Mouse (Mus musculus) splenic B cell, adult 2 months (primary cell): ENCODE measurements around the gene Setdb2.
A peak's percentile ranks its signal among the peaks of the same experiment; 100 is the strongest.

Experiments used
- DNase-seq: peaks from one replicate; pipeline ENCODE4 v3.0.0-alpha.2; 2011; ENCODE audit warnings: low read depth, low spot score
- H3K27me3 ChIP-seq: 2 replicates; pipeline ENCODE4 v1.6.1; 2012; ENCODE audit warnings: mild to moderate bottlenecking, low read length, moderate library complexity, mixed read lengths; ENCODE audit not compliant: control insufficient read depth, poor library complexity, insufficient read depth, severe bottlenecking
- H3K36me3 ChIP-seq: 2 replicates; pipeline ENCODE4 v1.6.1; 2012; ENCODE audit warnings: mild to moderate bottlenecking, low read length, moderate library complexity, mixed read lengths; ENCODE audit not compliant: control insufficient read depth, poor library complexity, insufficient read depth, severe bottlenecking

Gene Setdb2

DNA sequence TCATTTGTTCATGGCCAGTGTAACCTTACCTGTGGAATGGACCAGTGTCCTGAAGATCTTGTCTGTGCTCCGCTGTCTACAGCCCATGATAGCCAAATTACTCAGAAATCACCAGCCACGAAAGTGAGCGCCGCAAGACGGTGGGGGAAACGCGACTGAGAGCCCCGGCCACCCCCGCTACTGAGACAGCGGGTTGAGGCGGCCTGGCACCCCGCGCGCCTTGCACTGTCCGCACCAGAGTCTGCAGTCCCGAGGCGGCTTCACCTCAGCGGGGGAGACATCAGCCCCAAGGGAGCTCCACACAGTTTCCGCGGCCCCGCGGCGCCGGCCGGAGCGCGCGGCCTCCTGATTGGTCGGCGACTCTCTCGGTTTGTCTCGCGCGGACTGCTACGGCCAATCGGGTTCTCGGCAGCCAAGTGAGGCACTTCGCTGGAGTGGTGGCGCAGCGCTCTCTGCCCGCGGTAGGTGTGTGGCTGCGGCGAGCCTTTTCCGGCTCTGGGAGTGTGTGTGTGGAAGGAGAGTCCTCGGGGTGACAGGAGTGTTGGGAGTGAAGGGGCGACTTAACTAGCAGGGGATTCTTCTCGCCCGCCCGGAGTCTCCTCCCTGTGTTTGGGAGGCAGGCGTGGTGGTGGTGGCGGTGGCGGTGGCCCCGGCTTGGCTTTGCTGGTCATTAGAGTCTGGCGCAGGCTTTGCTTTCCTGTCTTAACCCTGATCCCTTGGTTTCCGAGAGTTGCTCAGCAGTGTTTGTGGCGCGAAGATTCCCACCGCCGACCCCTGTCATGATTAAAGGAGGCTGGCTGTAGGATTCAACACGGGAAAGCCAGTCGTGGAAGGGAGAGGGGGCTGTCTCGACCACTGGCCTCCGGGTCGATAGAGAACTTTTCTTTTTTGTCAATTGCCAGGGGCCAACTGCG is at the start of gene Setdb2, which contains the start of gene Cab39l:
TSS of gene Setdb2 (minus strand) at position 327 of the 914 bp plus-strand sequence.
TSS of gene Cab39l (plus strand) at position 415 of the 914 bp plus-strand sequence.
- H3K27me3 ChIP-seq = no peaks in the 10 kb centered on the region
- peak; percentile 95 for DNase-seq
- H3K36me3 ChIP-seq = no peaks in the 10 kb centered on the region

DNA sequence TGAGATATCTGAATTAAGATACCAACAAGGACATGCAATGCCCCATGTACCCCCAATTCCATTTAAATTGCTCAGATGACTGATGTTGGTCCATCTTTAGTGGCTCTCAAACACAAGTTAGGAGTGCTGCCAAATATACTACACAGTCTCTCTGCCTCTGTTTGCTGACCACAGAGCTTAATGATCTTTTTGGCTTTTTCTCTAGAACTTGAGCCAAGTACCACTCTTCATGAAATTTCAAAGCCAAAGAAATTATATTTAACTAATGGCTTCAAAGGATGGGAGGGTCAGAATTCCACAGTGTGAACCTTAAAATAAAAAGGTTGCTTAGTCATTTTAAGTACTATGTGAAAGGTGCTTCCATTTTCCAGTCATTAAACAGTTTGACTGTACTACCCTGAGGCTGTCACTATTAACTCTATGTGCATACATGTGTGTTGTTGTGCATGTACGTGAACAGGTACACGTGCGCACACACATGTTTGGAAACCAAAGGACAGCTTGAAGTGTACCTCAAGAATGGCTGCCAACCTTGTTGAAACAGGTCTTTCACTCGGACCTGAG is 44.6 kb upstream of the Setdb2 start:
- Histone ChIP-seq H3K27me3 (no peaks in the 10 kb centered on the region), H3K36me3 (0 out of 2 replicates have a peak, but pooled peaks cover 1% of the 10 kb centered on the region)
- DNase-seq = no peak

GRCm38 (mm10) chr14:59478699-59479098 is 38.0 kb upstream of the Setdb2 start:
- no peak for DNase-seq
- no peaks in the 10 kb centered on the region for H3K27me3 ChIP-seq
- H3K36me3 ChIP-seq = 0 out of 2 replicates have a peak, but pooled peaks cover 3% of the 10 kb centered on the region

DNA sequence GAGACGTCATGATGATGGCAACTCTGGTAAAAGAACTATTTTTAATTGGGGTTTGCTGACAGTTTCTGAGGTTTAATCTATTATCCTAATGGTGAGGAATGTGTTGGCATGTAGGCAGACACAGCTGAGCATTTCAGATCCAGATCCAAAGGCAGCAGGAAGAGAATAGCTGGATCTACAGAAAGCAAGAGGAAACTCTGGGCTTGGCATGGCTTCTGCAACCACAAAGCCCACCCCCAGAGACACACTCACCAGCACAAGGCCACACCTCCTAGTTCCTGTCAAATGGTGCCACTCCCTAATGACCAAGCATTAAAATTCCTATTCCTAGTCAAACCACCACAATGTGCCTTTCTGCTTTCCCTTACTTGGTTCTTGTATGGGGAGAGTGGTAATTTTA is 30.1 kb upstream of the Setdb2 start:
- no peak for DNase-seq
- Histone ChIP-seq H3K27me3 (no peaks in the 10 kb centered on the region), H3K36me3 (0 out of 2 replicates have a peak, but pooled peaks cover 3% of the 10 kb centered on the region)

GRCm38 (mm10) chr14:59467798-59468197 is 27.1 kb upstream of the Setdb2 start:
- DNase-seq = peak; percentile 22
- H3K36me3 ChIP-seq = peaks cover 2% of the 10 kb centered on the region; the same call in 1 of the 2 replicates

DNA sequence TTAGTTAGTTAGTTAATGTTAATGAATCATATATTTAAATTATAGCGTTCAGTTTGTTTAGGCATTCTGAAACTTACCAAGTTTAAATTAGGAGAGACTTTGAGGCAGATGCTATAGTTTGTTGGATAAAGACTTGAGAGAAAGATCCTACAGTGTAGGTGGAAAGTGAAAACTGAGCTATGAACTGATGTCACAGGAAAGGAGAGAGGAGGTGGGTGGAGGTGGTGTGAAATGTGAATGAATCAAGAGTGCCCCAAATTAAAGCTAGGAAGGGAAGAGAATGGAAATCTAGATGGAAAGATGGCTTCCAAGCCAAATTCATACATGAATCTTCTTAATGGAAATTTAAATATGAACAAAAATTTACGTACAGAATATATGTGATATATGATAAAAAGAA is 25.8 kb upstream of the Setdb2 start:
- no peak for DNase-seq
- Histone ChIP-seq H3K27me3 (no peaks in the 10 kb centered on the region), H3K36me3 (peaks cover 4% of the 10 kb centered on the region; the same call in 1 of the 2 replicates)

More at GRCm38 (mm10) chr14:59467798-59468197, 27.1 kb upstream of the Setdb2 start:
- no peaks in the 10 kb centered on the region for H3K27me3 ChIP-seq

GRCm38 (mm10) chr14:59447981-59448380 is 7.3 kb upstream of the Setdb2 start:
- no peak for DNase-seq
- no peaks in the 10 kb centered on the region for H3K27me3 ChIP-seq
- no peaks in the 10 kb centered on the region for H3K36me3 ChIP-seq

GRCm38 (mm10) chr14:59445421-59445820 is 4.7 kb upstream of the Setdb2 start:
- Histone ChIP-seq H3K36me3 (no peaks in the 10 kb centered on the region), H3K27me3 (no peaks in the 10 kb centered on the region)
- DNase-seq = no peak

DNA sequence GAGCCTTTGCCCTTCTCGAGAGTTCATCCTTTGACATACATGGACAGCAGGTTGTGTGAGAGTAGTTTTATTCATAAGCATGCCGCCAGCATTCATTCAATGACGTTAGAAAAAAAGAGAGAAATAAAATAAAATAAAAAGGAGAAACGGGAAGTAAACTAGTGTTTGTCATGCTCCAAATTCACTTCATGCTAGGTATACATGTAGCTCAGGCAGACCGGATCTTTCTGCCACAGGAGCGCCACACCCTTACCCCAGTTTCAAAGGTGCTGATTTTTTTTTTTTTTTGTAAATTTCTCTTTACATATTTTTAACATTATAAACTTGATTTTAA is 755 bp upstream of the Setdb2 start:
- Histone ChIP-seq H3K36me3 (no peaks in the 10 kb centered on the region), H3K27me3 (no peaks in the 10 kb centered on the region)
- peak; percentile 50 for DNase-seq

DNA sequence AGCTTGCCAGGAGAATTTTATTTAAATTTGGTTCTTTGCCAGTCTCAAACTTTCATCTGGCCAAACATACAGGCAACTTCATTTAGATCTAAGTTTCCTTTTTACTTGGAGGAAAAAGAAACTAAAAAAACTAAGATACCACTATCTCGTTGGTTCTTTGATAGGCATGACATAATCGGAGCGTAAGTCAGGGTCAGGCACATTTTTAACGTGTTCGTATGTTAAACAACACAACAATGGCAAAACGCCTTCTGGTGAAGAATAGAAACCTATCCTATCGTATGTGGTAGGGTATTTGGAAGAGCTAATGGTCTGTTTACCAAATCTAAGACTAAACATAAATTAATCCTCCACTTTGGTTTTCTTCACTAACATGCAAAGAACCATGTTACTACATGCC is 645 bp downstream of the Setdb2 start:
- Histone ChIP-seq H3K27me3 (no peaks in the 10 kb centered on the region), H3K36me3 (no peaks in the 10 kb centered on the region)
- no peak for DNase-seq

DNA sequence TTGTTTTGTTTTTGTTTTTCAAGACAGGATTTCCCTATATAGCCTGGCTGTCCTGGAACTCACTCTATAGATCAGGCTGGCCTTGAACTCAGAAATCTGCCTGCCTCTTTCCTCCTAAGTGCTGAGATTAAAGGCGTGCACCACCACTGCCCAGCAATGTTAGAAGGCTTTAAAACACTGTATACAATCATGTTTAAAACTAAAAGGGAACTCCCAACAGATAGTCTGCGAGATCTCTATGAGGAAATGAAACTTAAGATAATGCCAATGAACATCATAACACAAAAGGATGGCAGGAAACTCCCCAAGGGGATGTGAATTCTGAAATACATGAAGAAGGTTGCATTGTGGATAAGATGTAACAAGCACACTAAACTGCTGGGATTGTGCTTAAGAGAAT is 2.2 kb downstream of the Setdb2 start:
- peak; percentile 78 for DNase-seq
- Histone ChIP-seq H3K27me3 (no peaks in the 10 kb centered on the region), H3K36me3 (no peaks in the 10 kb centered on the region)

- Histone ChIP-seq H3K27me3 (no peaks in the 10 kb centered on the region), H3K36me3 (no peaks in the 10 kb centered on the region)
- DNase-seq = no peak
These were observed 3.3 kb downstream of the Setdb2 start for GRCm38 (mm10) chr14:59437398-59437797.

DNA sequence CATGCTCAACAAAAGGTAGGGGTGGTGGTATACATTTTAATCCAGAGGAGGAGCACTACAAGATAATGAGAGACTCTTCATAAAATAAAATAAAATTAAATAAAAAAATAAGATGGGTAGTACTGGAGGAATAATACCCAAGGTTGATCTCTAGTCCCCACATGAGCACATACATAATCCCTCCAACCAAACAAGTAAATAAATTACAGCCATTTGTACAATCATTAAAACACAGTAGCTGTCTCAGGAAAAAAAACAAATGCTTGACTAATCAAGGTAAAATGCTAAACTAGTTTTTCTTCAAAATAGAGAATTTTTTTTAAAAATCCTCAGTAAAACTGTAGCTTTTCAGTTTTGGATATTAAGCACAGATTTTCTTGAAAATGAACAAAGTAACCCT is 5.5 kb downstream of the Setdb2 start:
- H3K27me3 ChIP-seq = no peaks in the 10 kb centered on the region
- DNase-seq = no peak
- no peaks in the 10 kb centered on the region for H3K36me3 ChIP-seq

DNA sequence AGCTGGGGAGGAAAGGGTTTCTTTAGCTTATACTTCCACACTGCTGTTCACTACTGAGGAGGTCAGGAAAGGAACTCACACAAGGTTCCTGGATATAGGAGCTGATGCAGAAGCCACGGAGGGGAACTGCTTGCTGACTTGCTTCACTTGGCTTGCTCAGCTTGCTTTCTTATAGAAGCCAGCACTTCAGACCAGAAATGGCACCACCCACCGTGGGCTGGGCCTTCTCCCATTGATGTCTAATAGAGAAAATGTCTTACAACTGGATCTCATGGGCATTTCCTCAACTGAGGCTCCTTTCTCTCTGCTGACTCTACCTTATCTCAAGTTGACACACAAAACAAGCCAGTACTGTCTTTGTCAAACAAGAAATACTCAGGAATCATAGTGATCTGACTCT is 6.8 kb downstream of the Setdb2 start:
- DNase-seq = peak; percentile 2
- no peaks in the 10 kb centered on the region for H3K27me3 ChIP-seq
- peaks cover 4% of the 10 kb centered on the region for H3K36me3 ChIP-seq

DNA sequence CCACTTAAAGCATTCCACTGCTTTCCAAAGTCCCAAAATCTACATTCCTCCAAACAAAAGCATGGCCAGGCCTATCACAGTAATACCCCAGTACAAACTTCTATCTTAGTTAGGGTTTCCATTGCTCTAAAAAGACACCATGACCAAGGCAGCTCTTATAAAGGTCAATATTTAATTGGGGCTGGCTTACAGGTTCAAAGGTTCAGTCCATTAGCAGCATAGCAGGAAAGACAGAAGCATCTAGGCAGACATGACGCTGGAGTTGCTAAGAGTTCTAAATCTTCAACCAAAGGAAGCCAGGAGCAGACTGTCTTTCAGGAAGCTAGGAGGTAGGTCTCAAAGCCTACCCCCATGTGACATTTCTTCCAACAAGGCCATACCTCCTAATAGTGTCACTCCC is 10.1 kb downstream of the Setdb2 start:
- no peaks in the 10 kb centered on the region for H3K27me3 ChIP-seq
- H3K36me3 ChIP-seq = peaks cover 8% of the 10 kb centered on the region
- DNase-seq = no peak
